Mouse (Mus musculus): ENCODE measurements around the gene Plk2. TPM values are rescaled to one million over a fixed set of nuclear protein-coding genes. Genes with fewer than 3 reads are reported as not detected.
"Not testable (repeated sequence)": the region's sequence is repeated elsewhere in the genome, so short reads cannot be mapped to it uniquely, and the experiment has no call there.

Gene Plk2
- total and polyA plus RNA-seq, 3 experiments = 0.11 TPM; not detected in 2

DNA sequence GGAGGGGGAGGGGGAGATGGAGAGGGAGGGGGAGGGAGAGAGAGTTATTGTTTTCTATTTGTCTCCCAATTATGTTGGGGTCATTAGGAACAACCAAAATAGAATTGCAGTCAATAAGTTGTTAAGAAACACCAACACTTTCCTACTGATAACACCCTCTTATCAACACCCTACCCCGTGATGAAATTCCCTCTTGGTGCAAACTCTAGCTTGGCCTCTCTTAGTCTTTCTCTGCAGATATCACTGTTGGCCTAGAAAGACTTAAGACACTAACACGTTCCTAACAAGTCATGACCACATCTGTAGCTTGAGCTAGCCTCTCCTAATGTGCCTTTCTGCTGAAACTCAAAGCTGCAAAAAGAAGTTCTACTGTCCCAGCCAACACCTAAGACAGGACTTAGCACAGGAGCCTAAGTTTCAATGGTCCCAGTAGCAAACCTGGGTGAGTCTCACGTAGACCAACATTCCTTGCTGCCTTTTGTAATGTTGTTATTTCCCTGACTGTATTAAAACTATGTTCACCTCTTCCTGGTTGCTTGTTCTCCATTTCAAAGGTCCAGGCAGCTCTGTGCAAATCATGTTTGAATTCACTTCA, 26.8 kb upstream of the Plk2 start:
- no peak for ATAC-seq (ENCODE audit: extremely low read depth, insufficient number of reproducible peaks, low FRiP score, poor library complexity, severe bottlenecking)
- Histone ChIP-seq H3K9me3 (replicated peaks) (peaks cover 11% of the 10 kb centered on the region), H3K4me3 (ENCODE audit: low read depth, low read length) (no peak overlapping the region), H3K4me1 (ENCODE audit: insufficient read depth, low read depth, low read length) (no peaks in the 10 kb centered on the region), H3K27me3 (ENCODE audit: insufficient read depth, low read length) (no peaks in the 10 kb centered on the region), H3K36me3 (replicated peaks) (no peaks in the 10 kb centered on the region)
- TF ChIP-seq GATA1 (IDR thresholded peaks at IDR 0.05; ENCODE audit: borderline replicate concordance, low read length) = no peak
- no peak for TF ChIP-seq POLR2AphosphoS5 (IDR thresholded peaks at IDR 0.05; ENCODE audit: insufficient replicate concordance, low read depth, low read length)
- TF ChIP-seq GATA2 (IDR thresholded peaks at IDR 0.05; ENCODE audit: borderline replicate concordance, low read depth, low read length) = no peak
- no peak for TF ChIP-seq TAL1 (conservative IDR thresholded peaks at IDR 0.05; ENCODE audit: low read depth, low read length)
- TF ChIP-seq CTCF (IDR thresholded peaks at IDR 0.05; ENCODE audit: low read depth, low read length) = no peak
- no peak for DNase-seq (ENCODE audit: low spot score)

DNA sequence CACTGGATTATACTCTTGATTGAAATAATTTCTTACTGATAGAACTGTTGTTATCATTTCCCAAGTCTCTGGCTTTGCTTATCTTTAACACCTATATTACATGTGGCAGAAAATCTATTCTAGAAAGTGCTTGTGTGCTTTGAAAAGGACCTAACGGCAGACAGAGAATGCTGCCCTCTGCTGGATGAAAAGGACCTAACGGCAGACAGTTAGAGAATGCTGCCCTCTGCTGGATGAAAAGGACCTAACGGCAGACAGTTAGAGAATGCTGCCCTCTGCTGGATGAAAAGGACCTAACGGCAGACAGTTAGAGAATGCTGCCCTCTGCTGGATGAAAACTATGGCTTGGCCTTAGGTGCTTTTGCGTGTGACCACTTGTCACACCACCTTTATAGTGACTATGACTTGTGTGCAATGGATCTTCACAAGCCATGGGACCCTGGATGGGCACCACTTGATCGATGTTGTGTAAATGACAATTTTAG, 26.2 kb upstream of the Plk2 start:
- ATAC-seq (ENCODE audit: extremely low read depth, insufficient number of reproducible peaks, low FRiP score, poor library complexity, severe bottlenecking) = peak; percentile 60
- TF ChIP-seq CTCF (IDR thresholded peaks at IDR 0.05; ENCODE audit: low read depth, low read length) = peak; percentile 71
- H3K27me3 ChIP-seq (ENCODE audit: insufficient read depth, low read length); DNase-seq (ENCODE audit: low spot score); H3K36me3 ChIP-seq (replicated peaks); H3K4me1 ChIP-seq (ENCODE audit: insufficient read depth, low read depth, low read length); H3K4me3 ChIP-seq (ENCODE audit: low read depth, low read length): not testable (repeated sequence)
- H3K9me3 ChIP-seq (replicated peaks) = peaks cover 11% of the 10 kb centered on the region

DNA sequence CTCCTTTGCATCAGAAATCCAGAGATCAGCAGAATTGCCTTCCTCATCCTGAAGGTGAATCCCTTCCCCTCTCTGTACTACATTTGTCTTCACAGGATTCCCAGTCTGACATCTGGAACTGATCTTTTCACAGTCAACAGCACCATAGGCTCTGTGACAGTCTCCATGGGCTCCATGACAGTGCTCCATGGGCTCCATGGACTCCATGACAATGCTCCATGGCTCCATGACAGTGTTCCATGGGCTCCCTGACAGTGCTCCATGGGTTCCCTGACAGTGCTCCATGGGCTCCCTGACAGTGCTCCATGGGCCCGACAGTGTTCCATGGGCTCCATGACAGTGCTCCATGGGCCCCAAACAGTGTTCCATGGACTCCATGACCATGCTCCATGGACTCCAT, 25.2 kb upstream of the Plk2 start:
- H3K4me1 ChIP-seq (ENCODE audit: insufficient read depth, low read depth, low read length) = no peaks in the 10 kb centered on the region
- H3K36me3 ChIP-seq (replicated peaks) = no peaks in the 10 kb centered on the region
- peaks cover 11% of the 10 kb centered on the region for H3K9me3 ChIP-seq (replicated peaks)
- no peak overlapping the region for H3K4me3 ChIP-seq (ENCODE audit: low read depth, low read length)
- no peak for ATAC-seq (ENCODE audit: extremely low read depth, insufficient number of reproducible peaks, low FRiP score, poor library complexity, severe bottlenecking)
- TF ChIP-seq GATA2 (IDR thresholded peaks at IDR 0.05; ENCODE audit: borderline replicate concordance, low read depth, low read length) (no peak), POLR2AphosphoS5 (IDR thresholded peaks at IDR 0.05; ENCODE audit: insufficient replicate concordance, low read depth, low read length) (no peak), TAL1 (conservative IDR thresholded peaks at IDR 0.05; ENCODE audit: low read depth, low read length) (no peak), CTCF (IDR thresholded peaks at IDR 0.05; ENCODE audit: low read depth, low read length) (no peak), GATA1 (IDR thresholded peaks at IDR 0.05; ENCODE audit: borderline replicate concordance, low read length) (no peak)
- DNase-seq (ENCODE audit: low spot score) = no peak
- no peaks in the 10 kb centered on the region for H3K27me3 ChIP-seq (ENCODE audit: insufficient read depth, low read length)

DNA sequence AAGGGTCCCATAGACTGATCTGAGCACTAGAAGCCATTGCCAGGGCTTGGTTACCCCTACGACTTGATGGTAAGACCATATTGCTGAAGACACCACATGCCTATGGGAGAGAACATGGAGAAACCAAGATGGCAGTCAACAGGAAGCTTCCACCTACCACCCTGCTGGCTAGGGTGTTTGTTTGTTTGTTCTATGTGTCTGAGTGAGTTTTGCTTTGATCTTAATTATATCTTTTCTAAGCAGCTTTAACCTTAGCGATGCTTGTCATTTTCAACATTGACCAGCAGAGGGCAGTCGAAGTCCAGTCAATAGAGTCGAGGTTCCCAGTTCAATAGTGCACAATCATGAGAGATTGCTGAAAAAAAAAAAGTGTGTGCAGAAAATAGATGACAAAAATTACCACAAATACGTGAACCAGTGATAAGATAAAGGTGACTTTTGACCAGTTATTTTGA, 12.4 kb upstream of the Plk2 start:
- no peaks in the 10 kb centered on the region for H3K27me3 ChIP-seq (ENCODE audit: insufficient read depth, low read length)
- ATAC-seq (ENCODE audit: extremely low read depth, insufficient number of reproducible peaks, low FRiP score, poor library complexity, severe bottlenecking) (no peak), DNase-seq (ENCODE audit: low spot score) (no peak)
- H3K9me3 ChIP-seq (replicated peaks) = no peaks in the 10 kb centered on the region
- TF ChIP-seq CTCF (IDR thresholded peaks at IDR 0.05; ENCODE audit: low read depth, low read length) (peak; percentile 66), GATA2 (IDR thresholded peaks at IDR 0.05; ENCODE audit: borderline replicate concordance, low read depth, low read length) (no peak)
- no peaks in the 10 kb centered on the region for H3K4me1 ChIP-seq (ENCODE audit: insufficient read depth, low read depth, low read length)
- H3K4me3 ChIP-seq (ENCODE audit: low read depth, low read length) = no peak overlapping the region
- no peaks in the 10 kb centered on the region for H3K36me3 ChIP-seq (replicated peaks)

DNA sequence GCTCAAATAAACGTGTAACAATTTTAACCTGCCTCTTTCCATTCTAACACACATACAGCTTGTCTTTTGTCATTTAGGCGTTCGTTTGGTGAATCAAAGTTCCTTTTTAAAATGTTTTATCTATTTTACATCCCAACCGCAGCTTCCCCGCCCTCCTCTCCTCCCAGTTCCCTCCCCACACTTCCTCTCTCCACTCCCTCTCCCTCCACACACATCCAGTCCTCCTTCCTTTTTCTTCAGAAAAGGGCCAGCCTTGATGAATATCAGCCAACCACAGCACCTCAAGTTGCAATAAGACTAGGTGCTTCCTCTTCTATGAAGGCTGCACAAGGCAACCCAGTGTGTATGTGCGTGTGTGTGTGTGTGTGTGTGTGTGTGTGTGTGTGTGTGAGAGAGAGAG, 10.3 kb upstream of the Plk2 start:
- H3K4me1 ChIP-seq (ENCODE audit: insufficient read depth, low read depth, low read length) = no peaks in the 10 kb centered on the region
- no peaks in the 10 kb centered on the region for H3K27me3 ChIP-seq (ENCODE audit: insufficient read depth, low read length)
- DNase-seq (ENCODE audit: low spot score) (no peak), ATAC-seq (ENCODE audit: extremely low read depth, insufficient number of reproducible peaks, low FRiP score, poor library complexity, severe bottlenecking) (no peak)
- H3K36me3 ChIP-seq (replicated peaks) = no peaks in the 10 kb centered on the region
- no peak for TF ChIP-seq TAL1 (conservative IDR thresholded peaks at IDR 0.05; ENCODE audit: low read depth, low read length)
- TF ChIP-seq GATA2 (IDR thresholded peaks at IDR 0.05; ENCODE audit: borderline replicate concordance, low read depth, low read length) = no peak
- no peak for TF ChIP-seq POLR2AphosphoS5 (IDR thresholded peaks at IDR 0.05; ENCODE audit: insufficient replicate concordance, low read depth, low read length)
- TF ChIP-seq CTCF (IDR thresholded peaks at IDR 0.05; ENCODE audit: low read depth, low read length) = no peak
- no peaks in the 10 kb centered on the region for H3K9me3 ChIP-seq (replicated peaks)
- H3K4me3 ChIP-seq (ENCODE audit: low read depth, low read length) = no peak overlapping the region

DNA sequence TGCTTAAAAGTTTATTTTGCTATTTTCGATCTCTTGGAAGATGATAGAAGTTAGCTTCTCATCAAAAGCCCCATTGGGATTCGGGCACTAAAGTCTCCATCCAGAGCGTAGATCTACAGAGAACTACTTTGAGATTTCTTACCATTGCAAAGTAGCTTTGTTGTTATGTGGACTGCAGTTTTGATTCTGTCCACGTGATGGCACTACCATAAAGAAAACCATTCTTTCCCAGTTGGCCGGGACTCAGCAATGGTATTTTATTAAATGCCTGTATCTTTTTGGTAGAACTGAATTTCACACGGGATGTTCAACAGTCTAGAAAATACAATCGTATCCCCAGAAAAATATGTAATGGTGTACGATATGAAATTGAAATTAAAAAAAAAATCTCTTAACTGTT, 2.6 kb upstream of the Plk2 start:
- DNase-seq (ENCODE audit: low spot score) (no peak), ATAC-seq (ENCODE audit: extremely low read depth, insufficient number of reproducible peaks, low FRiP score, poor library complexity, severe bottlenecking) (no peak)
- H3K4me1 ChIP-seq (ENCODE audit: insufficient read depth, low read depth, low read length) = no peaks in the 10 kb centered on the region
- no peak overlapping the region for H3K4me3 ChIP-seq (ENCODE audit: low read depth, low read length)
- H3K36me3 ChIP-seq (replicated peaks) = no peaks in the 10 kb centered on the region
- TF ChIP-seq TAL1 (conservative IDR thresholded peaks at IDR 0.05; ENCODE audit: low read depth, low read length) = no peak
- TF ChIP-seq GATA1 (IDR thresholded peaks at IDR 0.05; ENCODE audit: borderline replicate concordance, low read length) = no peak
- no peak for TF ChIP-seq POLR2AphosphoS5 (IDR thresholded peaks at IDR 0.05; ENCODE audit: insufficient replicate concordance, low read depth, low read length)
- TF ChIP-seq GATA2 (IDR thresholded peaks at IDR 0.05; ENCODE audit: borderline replicate concordance, low read depth, low read length) = no peak
- H3K27me3 ChIP-seq (ENCODE audit: insufficient read depth, low read length) = no peaks in the 10 kb centered on the region
- H3K9me3 ChIP-seq (replicated peaks) = peaks cover 24% of the 10 kb centered on the region

DNA sequence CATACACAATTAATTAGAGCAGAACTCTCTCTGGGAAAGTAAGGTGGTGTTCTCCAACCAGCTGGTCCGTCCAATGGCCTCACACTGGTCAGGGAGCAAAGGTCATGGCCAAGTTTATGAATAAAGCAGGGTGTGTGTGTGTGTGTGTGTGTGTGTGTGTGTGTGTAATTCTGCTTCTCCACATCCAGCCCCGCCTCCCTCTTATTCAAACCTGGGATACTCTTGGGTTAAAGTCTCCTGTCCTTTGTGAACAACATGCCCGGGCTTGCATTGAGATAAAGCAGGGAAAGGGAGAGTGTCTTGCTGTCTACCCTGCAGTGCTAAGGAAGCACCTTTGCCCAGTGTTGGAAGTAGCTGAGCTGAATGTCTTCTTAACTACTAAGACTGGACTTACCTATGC, 2.2 kb upstream of the Plk2 start:
- no peaks in the 10 kb centered on the region for H3K27me3 ChIP-seq (ENCODE audit: insufficient read depth, low read length)
- H3K36me3 ChIP-seq (replicated peaks) = no peaks in the 10 kb centered on the region
- TF ChIP-seq GATA1 (IDR thresholded peaks at IDR 0.05; ENCODE audit: borderline replicate concordance, low read length) (no peak), POLR2AphosphoS5 (IDR thresholded peaks at IDR 0.05; ENCODE audit: insufficient replicate concordance, low read depth, low read length) (no peak), CTCF (IDR thresholded peaks at IDR 0.05; ENCODE audit: low read depth, low read length) (no peak), GATA2 (IDR thresholded peaks at IDR 0.05; ENCODE audit: borderline replicate concordance, low read depth, low read length) (no peak), TAL1 (conservative IDR thresholded peaks at IDR 0.05; ENCODE audit: low read depth, low read length) (no peak)
- H3K4me3 ChIP-seq (ENCODE audit: low read depth, low read length) = no peak overlapping the region
- ATAC-seq (ENCODE audit: extremely low read depth, insufficient number of reproducible peaks, low FRiP score, poor library complexity, severe bottlenecking) (no peak), DNase-seq (ENCODE audit: low spot score) (no peak)
- peaks cover 26% of the 10 kb centered on the region for H3K9me3 ChIP-seq (replicated peaks)
- H3K4me1 ChIP-seq (ENCODE audit: insufficient read depth, low read depth, low read length) = no peaks in the 10 kb centered on the region

Measured in G1E (cell line).